Mouse (Mus musculus) myocyte (in vitro differentiated cells): ENCODE results near the gene Cdt1.

Experiments
- MAX ChIP-seq: IDR thresholded peaks from one replicate; pipeline ENCODE4 v1.6.1; 2011; ENCODE audit warnings: low read depth, mild to moderate bottlenecking, control low read depth
- MYOG ChIP-seq, 3 experiments: IDR thresholded peaks; one replicate each; pipeline ENCODE4 v1.6.1; 2011; ENCODE audit warnings: control low read depth in 2 of 3, low read depth in 2 of 3, mild to moderate bottlenecking in 2 of 3; ENCODE audit not compliant: insufficient read length in 2 of 3, control insufficient read depth in 1 of 3, insufficient read depth in 1 of 3
- POLR2A ChIP-seq: IDR thresholded peaks from one replicate; pipeline ENCODE4 v1.6.1; 2011; ENCODE audit warnings: low read depth, mild to moderate bottlenecking, control low read depth, moderate library complexity; ENCODE audit not compliant: insufficient read length
- TCF12 ChIP-seq: IDR thresholded peaks from one replicate; pipeline ENCODE4 v1.6.1; 2011; ENCODE audit warnings: mild to moderate bottlenecking, control low read depth; ENCODE audit not compliant: poor library complexity, insufficient read depth, severe bottlenecking
- TCF3 ChIP-seq: IDR thresholded peaks from one replicate; pipeline ENCODE4 v1.6.1; 2011; ENCODE audit warnings: low read depth, control low read depth; ENCODE audit not compliant: insufficient read length
- USF1 ChIP-seq: IDR thresholded peaks from one replicate; pipeline ENCODE4 v1.6.1; 2011; ENCODE audit warnings: low read depth, mild to moderate bottlenecking, control low read depth, moderate library complexity

- no peak for TF ChIP-seq POLR2A
- no peak for TF ChIP-seq MAX
- TF ChIP-seq USF1: no peak
- no peak for TF ChIP-seq MYOG (IDR thresholded peaks at IDR 0.05; ENCODE audit: control insufficient read depth in 1 of 3, insufficient read depth in 1 of 3, insufficient read length in 2 of 3, low read depth in 2 of 3)
- TF ChIP-seq TCF12: no peak
- no peak for TF ChIP-seq TCF3
Measured at GRCm38 (mm10) chr8:122548331-122548730, 19.5 kb upstream of the Cdt1 start.
